Mouse (Mus musculus): ENCODE data around the gene Ddn.
A peak's percentile ranks its signal among the peaks of the same experiment; 100 is the strongest.

Ddn gene

DNA sequence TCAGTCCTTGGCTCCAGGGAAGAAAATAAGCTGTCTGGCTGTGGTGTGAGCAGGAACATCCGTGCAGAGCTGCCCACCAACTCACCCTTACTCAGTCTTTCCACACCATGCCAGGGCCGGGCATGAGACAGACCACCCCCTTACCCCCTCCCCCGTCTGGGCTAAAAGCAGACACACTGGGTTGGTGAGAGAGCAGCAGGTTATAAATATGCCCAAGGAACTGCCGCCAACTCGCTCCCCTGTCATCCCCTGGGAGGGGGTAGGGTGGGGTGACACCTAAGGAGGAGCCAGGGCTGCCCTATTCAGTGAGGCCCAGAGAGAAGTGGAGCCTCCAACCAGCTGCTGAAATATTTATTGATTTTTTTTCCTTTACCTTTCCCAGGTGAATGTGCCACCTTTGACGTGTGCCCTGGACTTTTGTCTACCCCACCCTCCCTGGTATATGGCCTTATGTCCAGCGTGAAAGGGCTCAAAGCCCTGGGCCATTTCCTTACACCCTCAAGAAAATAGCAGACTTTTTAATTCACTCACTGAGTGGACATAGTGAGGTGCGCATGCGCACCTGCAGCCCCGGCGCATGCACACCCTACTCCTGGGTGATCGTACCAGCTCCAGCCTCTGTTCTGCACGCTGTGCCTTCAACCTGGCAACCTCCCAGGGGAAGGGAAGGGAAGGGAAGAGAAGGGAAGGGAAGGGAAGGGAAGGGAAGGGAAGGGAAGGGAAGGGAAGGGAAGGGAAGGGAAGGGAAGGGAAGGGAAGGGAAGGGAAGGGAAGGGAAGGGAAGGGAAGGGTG is 12.3 kb downstream of the Ddn start:
- no peak for DNase-seq

DNA sequence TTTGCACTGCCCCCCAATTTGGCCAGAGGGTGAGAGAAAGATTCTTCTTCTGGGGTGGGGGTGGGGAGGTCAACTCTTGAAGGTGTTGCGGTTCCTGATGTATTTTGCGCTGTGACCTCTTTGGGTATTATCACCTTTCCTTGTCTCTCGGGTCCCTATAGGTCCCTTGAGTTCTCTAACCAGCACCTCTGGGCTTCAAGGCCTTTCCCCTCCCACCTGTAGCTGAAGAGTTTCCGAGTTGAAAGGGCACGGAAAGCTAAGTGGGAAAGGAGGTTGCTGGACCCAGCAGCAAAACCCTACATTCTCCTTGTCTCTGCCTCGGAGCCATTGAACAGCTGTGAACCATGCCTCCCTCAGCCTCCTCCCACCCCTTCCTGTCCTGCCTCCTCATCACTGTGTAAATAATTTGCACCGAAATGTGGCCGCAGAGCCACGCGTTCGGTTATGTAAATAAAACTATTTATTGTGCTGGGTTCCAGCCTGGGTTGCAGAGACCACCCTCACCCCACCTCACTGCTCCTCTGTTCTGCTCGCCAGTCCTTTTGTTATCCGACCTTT is 16.1 kb downstream of the Ddn start:
- no peak for DNase-seq

DNA sequence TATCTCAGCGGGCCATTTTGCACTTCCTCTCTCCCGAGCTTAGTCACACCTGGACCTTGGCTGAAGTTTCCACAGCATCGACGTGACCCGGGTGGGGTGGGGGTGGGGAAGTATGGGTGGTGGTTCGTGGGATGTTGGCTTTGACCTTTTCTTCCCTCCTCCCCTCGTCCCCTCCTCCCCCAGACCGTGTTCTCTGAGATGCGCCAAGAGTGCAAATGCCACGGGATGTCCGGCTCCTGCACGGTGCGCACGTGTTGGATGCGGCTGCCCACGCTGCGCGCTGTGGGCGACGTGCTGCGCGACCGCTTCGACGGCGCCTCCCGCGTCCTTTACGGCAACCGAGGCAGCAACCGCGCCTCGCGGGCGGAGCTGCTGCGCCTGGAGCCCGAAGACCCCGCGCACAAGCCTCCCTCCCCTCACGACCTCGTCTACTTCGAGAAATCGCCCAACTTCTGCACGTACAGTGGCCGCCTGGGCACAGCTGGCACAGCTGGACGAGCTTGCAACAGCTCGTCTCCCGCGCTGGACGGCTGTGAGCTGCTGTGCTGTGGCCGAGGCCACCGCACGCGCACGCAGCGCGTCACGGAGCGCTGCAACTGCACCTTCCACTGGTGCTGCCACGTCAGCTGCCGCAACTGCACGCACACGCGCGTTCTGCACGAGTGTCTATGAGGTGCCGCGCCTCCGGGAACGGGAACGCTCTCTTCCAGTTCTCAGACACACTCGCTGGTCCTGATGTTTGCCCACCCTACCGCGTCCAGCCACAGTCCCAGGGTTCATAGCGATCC is 16.9 kb downstream of the Ddn start:
- DNase-seq, result no peak

DNA sequence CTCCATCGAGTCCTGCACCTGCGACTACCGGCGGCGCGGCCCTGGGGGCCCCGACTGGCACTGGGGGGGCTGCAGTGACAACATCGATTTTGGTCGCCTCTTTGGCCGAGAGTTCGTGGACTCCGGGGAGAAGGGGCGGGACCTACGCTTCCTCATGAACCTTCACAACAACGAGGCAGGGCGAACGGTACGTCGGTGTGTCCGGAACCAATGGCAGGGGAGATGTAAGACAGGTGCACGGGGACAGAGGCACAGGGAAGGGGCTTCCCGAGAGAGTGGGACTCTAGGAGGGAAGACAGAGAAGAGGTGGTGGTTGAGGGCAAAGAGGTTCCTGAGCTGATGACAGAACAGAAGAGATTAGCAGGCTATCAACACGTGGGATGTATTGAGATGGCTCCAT is 17.5 kb downstream of the Ddn start:
- no peak for DNase-seq

DNA sequence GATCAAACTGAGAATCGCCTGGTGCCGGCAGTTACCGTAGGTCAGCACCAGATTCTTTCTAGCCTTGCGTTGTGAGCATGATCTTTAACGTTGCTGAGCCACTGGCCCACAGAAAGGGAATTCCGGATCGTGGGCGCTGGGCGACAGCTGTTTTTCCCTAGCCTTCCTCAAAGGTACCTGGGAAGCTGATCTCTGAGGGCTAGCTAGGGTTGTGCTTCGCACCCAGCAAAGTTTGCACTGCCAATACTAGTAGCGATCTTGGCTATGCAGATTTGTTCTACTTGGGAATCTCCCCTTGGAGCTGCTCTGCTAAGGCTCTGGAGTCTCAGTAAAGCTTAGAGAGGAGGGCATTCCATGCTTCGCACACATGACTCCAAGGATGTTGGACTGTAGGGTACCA is 18.1 kb downstream of the Ddn start:
- no peak for DNase-seq

DNA sequence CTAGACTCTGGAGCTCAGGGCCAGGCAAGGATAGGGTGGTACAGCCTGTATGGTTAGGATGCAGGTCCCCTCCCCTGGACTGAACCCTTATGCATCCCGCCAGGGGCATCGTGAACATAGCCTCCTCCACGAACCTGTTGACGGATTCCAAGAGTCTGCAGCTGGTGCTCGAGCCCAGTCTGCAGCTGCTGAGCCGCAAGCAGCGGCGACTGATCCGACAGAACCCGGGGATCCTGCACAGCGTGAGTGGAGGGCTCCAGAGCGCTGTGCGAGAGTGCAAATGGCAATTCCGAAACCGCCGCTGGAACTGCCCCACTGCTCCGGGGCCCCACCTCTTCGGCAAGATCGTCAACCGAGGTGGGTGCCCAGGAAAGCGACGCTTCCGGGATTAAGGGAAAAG is 18.5 kb downstream of the Ddn start:
- no peak for DNase-seq

DNA sequence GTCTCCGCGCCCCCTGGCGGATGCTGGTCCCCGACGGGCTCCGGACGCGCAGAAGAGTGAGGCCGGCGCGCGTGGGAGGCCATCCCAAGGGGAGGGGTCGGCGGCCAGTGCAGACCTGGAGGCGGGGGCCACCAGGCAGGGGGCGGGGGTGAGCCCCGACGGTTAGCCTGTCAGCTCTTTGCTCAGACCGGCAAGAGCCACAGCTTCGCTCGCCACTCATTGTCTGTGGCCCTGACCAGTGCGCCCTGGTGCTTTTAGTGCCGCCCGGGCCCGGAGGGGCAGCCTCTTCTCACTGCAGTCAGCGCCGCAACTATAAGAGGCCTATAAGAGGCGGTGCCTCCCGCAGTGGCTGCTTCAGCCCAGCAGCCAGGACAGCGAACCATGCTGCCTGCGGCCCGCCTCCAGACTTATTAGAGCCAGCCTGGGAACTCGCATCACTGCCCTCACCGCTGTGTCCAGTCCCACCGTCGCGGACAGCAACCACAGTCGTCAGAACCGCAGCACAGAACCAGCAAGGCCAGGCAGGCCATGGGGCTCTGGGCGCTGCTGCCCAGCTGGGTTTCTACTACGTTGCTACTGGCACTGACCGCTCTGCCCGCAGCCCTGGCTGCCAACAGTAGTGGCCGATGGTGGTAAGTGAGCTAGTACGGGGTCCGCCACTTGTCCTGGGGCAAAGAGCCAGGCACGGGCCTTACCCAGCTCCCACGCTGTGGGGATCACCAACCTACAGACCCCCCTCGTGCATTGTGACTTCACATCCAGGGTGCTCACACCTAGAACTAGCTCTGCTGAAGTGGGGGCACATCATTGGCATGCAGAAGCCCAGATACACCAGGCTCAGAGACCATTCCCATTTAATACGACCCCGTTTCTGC is 19.4 kb downstream of the Ddn start, which contains the start of gene Wnt1:
TSS of gene Wnt1 (plus strand) at position 197 of the 875 bp plus-strand sequence.
- peak; percentile 80 for DNase-seq

DNA sequence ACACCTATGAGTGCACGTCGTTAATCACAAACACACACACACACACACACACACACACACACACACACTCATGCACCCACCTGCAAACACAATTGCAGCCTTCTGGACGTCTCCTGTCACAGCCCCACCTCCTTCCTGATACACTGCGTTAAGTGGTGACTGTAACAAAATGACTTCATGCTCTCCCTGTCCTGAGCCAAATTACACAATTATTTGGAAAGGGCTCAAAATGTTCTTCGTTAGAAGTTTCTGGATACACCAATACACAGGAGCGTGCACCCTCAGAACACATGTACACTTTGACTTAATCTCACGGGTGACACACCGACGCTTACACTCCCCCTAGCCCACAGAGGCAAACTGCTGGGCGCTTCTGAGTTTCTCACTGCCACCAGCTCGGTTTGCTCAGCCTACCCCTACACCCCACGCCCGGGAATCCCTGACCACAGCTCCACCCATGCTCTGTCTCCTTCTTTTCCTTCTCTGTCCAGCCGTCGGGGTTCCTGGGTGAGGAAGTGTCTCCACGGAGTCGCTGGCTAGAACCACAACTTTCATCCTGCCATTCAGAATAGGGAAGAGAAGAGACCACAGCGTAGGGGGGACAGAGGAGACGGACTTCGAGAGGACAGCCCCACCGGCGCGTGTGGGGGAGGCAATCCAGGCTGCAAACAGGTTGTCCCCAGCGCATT is 20.2 kb downstream of the Ddn start:
- DNase-seq, result no peak

DNA sequence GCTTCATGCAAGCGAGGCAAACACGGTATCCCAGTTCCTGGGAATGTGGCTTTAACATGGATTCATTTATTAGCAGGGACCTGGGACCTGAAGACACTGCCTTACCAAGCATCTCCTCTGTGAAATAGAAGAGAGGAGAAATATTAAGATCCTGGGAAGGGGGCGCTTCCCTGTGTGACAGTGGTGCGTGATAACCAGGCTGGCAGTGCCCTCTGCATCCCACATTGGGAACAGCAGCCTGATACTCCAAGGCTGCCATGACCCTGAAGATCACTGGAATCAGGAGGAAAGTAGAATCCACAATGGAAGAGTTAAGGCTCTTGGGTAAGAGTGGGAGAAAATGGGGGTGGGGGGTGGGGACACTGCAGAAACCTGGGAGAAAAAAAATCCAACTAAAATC is 21.4 kb downstream of the Ddn start:
- peak; percentile 45 for DNase-seq

DNA sequence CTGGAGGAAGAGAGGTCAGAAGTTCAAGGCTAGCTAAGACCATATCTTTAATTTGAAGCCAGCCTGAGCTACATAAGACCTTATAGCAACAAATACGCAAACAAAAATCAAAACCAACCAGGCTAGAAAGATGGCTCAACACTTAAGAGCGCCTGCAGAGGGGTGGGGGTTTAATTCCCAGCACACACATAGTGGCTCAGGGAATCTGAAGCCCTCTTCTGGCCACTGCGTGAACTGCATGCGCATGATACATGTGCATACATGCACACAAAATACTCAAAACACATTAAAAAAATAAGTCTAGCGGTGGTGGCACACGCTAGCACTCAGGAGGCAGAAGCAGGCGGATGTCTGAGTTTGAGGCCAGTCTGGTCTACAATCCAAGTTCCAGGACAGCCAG is 23.5 kb downstream of the Ddn start:
- peak; percentile 50 for DNase-seq

DNA sequence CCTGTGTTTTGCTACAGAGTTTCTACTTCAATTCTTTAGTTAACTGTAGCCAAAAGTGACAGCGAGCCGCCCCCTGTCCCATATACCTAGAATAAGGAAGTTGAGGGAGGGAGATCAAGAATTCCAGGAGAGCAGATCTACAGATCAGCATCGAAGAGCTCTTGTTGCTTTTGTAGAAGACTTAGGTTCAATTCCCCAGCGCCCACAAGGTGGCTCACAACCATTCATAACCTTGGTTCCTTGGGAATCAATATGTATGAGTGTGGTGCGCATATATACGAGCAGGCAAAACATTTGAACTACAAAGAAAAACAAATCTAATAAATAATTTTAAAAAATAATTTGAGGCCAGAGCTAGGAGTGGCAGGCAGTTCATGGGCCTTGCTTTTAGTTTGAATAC is 28.1 kb downstream of the Ddn start:
- no peak for DNase-seq

DNA sequence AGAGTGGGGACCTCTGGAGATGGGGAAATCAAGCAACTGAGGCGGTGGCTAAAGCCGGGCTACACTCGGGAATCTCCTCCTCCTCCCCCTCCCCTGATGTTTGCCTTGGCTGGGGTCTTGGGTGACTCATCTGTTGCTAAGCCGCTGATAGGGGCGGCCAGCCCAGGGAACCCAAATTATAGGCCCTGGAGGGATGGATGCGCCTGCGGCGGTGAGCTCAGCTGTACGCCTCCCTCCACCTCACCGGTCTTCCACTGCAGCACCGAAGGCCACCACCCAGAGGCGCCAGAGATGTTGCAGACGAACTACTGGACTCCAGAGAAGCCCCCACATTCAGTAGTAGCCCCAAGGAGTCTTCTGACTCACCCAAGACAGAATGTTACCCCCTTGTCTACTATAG is 28.7 kb downstream of the Ddn start:
- peak; percentile 43 for DNase-seq

DNA sequence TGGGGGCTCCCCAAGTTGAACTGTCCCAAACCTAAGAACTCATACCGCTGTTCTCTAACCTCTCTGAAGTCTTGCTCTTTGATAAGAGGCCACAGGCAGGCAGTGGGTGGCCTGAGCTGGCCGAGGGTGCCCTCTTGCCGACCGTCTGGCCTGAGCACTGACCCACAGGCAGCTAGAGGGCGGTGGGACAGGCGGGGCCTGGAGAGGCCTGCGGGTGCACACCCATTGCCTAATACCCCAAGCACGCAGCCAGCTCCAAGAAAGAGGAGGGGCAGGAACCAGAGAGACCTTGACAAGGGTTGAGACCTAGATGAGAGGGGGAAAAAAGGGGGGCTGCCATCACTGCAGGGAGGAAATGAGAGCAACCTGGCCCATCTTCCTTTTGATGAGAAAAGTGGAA is 29.2 kb downstream of the Ddn start:
- DNase-seq, result no peak

DNA sequence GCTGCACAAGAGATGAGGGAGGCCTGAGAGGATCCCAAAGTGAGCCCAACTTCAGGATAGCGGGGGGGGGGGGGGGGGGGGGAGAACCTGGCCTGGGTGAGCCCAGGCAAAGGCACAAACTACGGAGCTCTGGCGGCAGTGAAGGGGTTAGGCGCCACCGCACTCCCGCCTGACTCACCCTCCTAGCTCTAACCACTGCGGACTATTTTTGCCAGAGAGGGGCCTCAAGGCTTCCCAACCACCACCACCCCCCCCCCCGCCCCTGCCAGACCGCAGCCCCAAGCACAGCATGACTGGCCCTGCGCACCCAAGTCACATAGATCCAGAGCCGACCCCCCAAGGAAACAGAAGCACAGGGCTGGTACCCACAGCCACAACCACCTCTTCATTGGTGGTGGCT is 30.5 kb downstream of the Ddn start:
- no peak for DNase-seq

DNA sequence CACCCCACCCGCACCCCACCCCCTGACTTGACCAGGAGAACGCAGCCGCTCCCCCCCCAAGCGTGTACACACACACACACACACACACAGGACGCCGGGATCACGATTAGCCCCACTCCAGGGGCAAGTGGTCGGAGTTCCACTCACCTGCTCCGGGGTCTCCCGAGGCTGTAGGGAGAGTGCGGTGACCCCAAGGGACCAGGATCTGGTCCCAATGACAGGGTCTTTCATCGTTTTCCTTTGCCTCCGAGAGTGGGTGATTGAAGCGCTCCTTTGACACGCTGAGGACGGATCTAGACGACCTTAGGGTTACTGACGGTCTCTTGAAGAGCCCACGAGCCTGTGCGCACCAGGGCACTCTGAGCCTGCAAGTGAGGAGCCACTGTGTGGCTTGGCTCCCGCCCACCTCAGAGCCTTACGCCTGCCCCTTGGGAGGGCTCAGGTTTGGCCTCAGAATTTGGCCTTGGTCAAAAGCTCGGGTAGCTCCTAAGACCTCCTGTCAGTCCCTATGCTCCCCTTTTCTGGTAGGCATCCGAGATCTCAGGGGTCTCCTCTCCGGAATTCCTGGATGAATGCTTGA is 31.0 kb downstream of the Ddn start:
- DNase-seq, result no peak

DNA sequence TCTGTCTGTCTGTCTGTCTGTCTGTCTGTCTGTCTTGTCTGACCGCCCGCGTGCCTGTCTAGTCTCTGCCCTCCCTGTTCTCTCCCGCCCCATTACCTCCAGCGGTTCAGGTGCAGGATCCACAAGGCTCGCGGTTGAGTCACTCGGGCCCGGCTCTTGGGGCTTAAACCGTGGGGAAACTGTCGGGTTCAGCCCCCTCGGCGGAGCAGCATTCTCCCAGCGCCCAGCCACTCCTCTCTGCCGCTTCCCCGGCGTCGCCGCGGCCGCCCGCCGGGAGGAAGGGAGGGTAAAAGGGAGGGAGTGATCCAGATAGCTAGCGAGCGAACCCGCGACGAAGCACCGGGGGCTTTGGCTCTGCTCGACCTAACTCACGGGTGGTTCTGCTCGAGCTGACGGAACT is 31.5 kb downstream of the Ddn start, which contains the start of gene Wnt10b:
TSS of gene Wnt10b (minus strand) at position 389 of the 400 bp plus-strand sequence.
- DNase-seq, result peak; percentile 28

DNA sequence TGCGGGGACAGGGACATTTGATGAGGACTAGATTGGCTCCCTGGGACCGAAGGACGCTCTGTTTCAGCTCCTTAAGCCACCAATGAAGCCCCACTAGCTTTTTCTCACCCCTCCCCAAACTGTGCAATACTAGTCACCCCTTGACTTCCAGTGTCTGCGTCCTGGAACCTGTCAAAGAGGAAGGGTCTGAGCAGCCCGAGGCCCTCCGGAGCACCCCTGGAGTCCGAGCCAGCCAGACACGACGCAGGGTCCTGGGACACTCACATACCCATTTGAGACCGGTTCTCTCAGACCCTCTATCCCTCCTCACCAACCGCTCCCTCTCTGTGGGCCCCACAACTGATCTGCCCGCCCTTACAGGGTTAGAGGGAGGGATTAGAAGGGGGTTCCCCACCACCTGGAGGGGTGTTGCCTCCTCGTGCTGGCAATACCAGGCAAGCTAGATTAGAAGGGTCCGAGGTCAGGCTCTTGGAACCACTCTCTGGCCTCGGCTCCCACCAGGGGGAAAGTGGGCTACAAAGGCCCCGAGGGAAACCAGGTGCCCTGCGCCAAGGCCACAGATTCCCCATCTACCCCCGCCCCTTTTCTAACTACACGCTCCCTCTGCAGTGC is 32.2 kb downstream of the Ddn start:
- no peak for DNase-seq

DNA sequence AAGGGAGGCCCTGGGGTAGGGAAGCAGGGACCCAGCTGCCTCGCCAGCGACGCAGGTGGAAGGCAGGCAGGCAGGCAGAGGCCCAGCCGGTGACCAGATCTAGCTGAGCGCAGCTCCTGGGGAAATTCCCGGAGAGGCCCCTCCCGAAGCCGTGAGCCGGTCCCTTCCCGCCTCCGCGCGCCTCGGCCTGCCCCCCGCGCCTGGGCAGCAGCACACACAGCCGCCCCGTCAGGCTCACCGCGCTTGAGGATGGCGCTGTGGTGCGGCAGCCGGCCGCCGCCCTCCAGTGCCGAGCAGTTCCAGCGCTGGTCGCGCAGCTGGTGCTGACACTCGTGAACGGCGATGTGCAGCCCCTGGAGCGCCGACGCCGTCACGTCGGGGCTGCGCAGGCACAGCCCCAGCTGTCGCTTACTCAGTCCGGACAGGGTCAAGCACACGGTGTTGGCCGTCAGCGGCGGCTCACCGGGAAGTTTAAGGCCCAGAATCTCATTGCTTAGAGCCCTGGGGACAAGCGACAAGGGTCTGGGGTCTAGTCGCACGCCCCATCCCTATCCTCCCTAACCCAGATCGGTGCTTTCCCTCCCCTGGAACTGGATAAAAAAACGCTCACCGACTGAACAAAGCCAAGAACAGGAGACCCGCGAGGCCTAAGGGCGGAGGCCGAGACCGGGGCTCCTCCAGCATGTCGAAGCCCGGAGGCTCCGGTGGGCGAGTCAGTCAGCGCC is 32.8 kb downstream of the Ddn start:
- DNase-seq, result peak; percentile 67

DNA sequence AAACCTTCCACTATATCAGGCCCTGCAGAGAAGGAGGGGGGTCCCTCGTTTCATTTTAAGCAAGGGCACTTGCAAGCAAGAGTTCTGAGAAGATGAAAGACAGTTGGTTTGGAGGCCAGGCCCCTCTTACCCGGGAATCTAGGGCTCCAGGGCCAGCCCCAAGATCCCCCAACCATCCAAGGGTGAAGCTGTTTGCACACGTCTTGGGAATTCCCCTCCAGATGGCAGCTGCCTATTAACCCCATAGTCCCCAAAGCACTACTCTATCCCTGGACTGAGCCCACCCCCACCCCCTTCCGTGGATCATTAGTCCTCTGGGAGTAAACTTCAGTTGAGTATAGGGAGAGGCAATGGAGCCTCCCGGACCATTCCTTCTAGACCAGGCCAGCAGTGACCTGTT is 33.8 kb downstream of the Ddn start:
- no peak for DNase-seq

DNA sequence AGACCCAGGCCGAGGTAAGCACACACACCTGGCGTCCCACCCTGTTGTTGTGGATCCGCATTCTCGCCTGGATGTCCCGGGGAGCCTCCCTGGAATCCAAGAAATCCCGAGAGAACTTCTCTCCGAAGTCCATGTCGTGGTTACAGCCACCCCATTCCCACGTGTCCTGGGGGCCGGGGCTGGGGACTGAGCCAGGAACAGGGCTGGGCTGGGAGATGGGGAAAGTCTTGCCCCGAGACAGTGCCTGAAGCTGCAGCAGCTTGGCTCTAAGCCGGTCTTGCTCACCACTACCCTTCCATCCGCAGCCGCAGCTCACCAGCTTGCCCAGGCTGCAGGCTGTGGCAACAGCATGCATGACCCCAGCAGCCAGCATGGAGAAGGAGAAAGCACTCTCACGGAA is 35.2 kb downstream of the Ddn start:
- no peak for DNase-seq

All from kidney, postnatal 10 days (tissue).